Mouse (Mus musculus): ENCODE results near the gene Psmb9.

The Psmb9 gene

GRCm38 (mm10) chr17:34138655-34139054 lies 48.9 kb downstream of the Psmb9 start:
- DNase-seq (ENCODE audit: low spot score in 2 of 2): no peak

DNA sequence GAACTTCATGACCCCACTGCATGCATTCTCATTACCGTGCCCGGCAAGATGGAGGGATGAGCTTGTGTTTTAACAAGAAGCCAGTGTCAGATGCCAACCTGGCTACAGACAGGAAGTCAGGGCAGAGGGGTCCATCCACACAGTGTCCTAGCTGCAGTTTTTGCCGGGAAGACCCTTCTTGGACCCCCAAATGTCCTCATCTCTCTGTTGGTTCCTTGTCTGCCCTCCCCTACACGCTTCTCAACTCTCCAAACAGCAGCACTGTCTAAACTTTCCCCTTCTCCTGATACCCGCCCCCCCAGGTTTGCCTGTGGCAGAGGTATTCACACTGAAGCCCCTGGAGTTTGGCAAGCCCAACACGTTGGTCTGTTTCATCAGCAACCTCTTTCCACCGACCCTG lies 50.0 kb downstream of the Psmb9 start:
- DNase-seq (ENCODE audit: low spot score in 2 of 2): no peak

GRCm38 (mm10) chr17:34135297-34136224 lies 52.0 kb downstream of the Psmb9 start:
- peak; percentile 99 for DNase-seq (ENCODE audit: low spot score in 2 of 2)

DNA sequence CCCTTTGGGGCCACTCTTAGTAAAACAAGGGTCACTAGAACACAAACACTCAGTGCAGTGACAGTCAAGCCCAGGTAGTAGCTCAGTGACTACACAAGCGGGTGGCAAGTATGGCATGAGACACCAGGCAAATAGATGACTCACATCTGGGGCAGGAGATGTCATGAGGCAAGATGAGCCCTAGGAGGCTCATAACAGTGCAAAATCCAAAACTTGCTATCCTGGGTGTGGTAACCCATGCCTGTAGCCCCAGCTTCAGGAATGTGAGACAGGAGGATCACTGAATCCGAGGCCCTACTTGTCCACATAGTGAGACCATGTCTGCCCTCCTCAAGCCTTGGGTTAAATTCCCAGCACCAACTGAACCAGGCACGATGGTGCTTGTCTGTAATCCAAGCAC lies 53.1 kb downstream of the Psmb9 start:
- DNase-seq (ENCODE audit: low spot score in 2 of 2): no peak

DNA sequence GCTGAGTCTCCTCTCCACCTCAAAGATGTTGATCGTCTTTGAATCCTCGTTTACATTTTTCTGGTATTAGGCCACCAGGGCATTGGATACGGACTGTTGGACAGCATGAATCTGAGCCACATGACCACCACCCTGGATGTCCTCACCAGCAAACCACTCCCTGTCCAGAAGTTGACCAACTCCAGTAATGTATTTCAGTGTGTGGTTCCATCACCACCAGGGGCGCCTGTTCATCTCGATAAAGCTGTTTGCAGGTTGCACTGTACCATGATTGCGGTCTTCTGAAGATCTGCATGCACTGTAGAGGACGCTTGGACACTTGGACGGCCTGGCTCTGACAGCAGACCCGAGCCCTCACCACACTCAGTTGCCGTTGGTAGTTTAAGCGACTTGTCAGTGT lies 54.3 kb downstream of the Psmb9 start:
- no peak for DNase-seq (ENCODE audit: low spot score in 2 of 2)
